Mouse (Mus musculus) cerebellum, adult (tissue): ENCODE results near the gene Gm3164.
"Not testable (repeated sequence)": the region's sequence is repeated elsewhere in the genome, so short reads cannot be mapped to it uniquely, and the experiment has no call there.

Experiments
- ATAC-seq: cut with Nextera tagmentation; 2 replicates; pipeline ENCODE4 v1.9.2; 2017; ENCODE audit warnings: mild to moderate bottlenecking, moderate library complexity, mixed read lengths; ENCODE audit not compliant: insufficient number of reproducible peaks, low FRiP score, low TSS enrichment

The Gm3164 gene

DNA sequence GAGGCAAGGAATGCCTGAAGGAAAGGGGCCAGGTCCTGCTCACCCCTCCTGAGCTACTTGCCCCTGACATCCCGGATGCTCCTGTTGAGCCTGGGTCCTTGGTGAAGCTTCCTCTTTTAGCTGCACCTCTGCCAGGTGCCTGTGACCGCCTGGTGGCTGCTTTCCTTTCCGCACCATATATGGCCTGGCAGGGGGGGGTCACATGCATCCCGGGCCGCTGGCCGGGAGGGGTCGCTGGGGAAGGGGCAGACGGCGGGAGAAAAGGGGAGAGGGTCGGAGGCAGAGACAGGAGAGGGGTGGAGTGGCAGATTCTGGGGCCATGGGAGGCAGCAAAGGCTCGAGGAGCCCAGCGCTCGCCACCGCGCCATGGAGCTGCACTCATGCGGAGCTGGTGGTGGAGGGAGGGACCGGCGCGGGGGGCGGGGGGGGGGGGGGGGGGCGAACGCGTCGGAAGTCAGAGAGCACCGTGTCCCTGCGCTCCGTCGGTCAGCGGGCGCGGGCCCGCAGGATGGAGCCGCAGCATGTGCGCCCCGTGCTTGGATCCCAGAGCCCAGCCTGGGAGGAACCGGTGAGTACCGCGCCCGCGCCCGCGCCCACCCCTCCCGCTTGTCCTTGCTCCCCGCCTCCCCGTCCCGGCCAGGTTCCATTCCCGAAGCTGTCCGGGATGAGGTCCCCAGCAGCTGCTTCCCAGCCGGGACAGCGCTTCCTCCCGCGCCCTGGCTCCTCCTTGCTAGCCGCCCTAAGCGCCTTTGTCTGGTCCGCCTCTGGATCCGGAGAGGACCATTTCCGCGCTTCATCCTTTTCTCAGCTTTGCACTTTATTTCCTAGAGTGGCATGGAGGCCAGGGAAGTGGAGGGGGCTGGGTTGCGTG, at the start of gene Gm3164:
Gene Gm3164 (plus strand): TSS at position 484 of the 871 bp plus-strand sequence.
- ATAC-seq: not testable (repeated sequence)

DNA sequence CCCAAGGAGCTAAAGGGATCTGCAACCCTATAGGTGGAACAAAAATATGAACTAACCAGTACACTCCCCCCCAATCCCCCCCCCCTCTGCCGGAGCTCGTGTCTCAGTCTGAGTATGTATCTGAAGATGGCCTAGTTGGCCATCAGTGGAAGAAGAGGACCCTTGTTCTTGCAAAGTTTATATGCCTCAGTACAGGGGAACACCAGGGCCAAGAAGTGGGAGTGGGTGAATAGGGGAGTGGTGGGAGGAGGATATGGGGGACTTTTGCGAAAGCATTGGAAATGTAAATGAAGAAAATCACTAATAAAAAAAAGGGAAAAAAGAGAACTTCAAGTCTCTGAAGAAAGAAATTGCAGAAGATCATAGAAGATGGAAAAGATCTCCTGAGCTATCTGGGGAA, 46.3 kb upstream of the Gm3164 start:
- ATAC-seq: not testable (repeated sequence)

DNA sequence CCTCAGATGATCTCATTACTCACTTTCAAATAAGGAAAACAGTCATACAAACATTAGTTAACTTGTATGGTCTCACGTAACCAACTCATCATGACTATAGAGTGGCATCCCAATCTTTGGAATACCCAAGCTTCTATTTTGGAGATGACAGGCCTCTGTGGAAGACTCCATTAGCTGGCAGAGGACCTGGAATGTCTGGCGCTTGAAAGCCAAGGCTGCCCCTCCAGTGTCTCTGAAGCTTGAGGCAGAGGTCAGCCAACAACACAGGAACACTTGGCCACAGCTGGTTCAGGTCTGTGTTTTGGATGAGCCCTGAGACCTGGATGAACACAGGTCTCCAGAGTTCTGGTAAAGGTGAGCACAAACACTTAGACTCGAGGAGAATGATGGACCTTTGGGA, 45.6 kb upstream of the Gm3164 start:
- ATAC-seq: not testable (repeated sequence)

DNA sequence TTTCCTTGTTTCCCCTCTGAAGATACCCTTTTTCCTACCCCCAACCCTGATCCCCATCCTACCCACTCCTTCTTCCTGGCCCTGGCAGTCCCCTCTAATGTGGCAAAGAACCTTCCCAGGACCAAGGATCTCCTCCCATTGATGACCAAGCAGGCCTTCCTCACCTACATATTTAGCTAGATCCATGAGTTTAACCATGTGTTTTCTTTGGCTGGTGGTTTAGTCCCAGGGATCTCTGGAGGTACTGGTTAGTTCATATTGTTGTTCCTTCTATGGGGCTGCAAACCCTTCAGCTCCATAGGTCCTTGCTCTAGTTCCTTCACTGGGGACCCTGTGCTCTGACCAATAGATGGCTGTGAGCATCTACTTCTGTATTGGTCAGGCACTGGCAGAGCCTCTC, 37.4 kb upstream of the Gm3164 start:
- not testable (repeated sequence) for ATAC-seq

DNA sequence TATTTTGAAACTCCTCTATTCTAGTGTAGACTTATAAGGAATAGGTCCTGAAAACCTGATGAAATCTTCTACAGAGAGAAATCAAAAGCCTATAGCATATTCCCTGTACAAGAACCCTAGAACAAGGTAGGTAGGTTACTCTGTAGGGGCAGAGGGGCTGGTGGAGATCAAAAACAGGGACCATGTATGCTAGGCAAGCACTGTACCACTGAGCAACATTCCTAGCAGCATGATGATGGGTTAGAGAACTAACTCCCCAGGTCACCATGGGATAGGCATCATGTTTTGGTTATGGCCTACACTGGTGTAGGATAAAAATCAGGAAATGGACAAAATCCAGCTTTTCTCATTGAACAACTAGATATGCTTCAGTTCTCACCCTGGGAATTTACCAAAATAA, 29.6 kb upstream of the Gm3164 start:
- not testable (repeated sequence) for ATAC-seq

DNA sequence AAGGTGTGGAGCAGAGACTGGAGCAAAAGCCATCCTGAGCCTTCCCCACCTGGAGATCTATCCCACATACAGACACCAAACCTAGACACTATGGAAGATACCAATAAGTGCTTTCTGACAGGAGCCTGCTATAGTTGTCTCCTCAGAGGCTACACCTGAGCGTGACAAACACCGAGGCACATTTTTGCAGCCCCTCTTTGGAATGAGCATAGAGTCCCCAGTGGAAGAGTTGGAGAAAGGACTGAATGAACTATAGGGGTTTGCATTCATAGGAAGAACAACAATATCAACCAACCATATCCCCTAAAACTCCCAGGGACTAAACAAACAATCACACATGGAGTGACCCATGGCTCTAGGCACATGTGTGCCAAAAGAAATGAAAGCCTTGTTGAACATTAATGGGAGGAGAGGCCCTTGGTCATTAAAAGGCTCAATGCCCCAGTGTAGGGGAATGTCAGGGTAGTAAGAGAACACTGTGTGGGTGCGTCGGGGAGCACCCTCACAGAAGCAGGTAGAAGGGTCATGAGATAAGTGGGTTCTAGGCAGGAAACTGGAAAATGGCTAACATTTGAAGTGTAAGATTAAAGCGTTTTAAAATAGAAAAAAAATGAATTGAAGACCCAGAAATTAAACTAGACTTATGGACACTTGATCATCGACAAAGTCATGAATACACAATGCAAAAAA, 22.3 kb upstream of the Gm3164 start:
- not testable (repeated sequence) for ATAC-seq

DNA sequence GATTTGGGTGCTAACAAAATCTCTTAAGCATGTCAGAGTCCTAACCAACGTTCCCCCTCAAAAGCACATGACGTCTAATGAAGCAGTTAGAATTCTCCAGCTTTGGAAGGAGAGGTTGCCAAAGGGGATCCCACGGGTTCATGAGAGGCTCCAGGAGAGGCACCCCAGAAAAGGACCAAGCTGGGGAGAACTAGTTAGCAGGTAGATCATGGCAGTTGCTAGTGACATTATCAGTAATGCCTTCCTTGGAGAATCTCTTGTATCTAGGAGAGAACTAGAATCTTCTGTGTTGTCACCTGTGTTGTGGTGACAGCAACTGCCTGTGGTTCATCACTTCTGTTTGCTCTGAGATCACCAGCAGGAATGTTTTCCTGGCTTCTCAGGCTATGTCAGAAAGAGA, 18.0 kb upstream of the Gm3164 start, which contains the start of gene Gm3159:
Gene Gm3159 (plus strand): TSS at position 301 of the 400 bp plus-strand sequence.
- not testable (repeated sequence) for ATAC-seq

DNA sequence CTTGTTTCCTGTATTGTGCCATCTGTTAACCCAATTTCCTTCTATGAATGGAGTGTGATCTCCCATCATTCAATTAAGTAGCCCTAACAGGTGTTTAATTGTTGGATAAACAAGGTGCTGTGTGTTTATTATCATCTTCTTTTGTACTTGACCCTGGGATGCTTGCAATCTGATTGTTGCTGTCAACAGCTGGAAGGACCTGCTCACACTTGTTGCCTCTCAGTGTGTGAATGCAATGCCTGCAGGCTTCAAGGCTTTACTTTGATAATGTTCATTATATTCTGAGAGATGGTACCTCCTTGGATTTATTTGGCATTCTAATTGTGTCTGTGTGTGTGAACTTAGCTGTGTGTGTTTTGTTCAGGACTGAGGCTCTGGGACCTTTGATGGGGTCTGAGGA, 16.6 kb upstream of the Gm3164 start:
- ATAC-seq: not testable (repeated sequence)

DNA sequence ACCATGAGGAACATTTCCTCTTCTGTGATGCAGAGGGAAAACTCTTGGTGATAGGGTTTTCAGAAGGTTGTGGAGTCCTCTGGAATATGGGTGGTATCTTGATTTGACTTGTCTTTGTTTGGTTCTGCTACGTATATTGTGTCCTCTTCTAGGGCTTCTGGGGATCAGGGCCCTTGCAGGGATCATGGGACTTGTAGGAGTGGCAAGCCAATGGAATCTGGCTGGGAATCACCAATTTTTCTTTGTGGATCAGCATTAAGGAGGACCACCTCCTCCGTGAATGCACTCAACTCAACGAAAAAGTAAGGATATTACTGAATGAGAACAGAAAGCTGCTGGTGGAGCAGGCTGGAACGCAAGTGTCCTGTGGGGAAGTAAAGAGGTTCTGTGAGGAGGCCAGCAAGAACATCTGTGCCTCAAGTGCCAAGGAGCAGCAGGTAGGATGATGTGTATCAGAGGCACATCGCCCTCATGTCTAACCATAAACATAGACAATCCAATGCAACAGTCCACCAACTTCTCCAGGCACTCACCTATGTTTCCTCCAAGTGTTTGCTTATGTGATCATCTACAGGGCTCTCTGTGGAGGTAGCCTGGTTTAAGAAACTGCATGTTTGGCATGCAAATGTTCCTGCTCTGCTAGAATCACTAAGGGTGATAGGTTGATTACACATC, 15.0 kb upstream of the Gm3164 start:
- ATAC-seq: not testable (repeated sequence)

DNA sequence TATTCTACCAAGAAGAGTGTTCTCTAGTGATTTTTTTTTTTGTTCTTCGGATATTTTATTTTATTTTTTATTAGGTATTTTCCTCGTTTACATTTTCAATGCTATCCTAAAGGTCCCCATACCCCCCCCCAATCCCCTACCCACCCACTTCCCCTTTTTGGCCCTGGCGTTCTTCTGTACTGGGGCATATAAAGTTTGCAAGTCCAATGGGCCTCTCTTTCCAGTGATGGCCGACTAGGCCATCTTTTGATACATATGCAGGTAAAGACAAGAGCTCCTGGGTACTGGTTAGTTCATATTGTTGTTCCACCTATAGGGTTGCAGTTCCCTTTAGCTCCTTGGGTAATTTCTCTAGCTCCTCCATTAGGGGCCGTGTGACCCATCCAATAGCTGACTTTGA, 14.0 kb upstream of the Gm3164 start:
- ATAC-seq: not testable (repeated sequence)

DNA sequence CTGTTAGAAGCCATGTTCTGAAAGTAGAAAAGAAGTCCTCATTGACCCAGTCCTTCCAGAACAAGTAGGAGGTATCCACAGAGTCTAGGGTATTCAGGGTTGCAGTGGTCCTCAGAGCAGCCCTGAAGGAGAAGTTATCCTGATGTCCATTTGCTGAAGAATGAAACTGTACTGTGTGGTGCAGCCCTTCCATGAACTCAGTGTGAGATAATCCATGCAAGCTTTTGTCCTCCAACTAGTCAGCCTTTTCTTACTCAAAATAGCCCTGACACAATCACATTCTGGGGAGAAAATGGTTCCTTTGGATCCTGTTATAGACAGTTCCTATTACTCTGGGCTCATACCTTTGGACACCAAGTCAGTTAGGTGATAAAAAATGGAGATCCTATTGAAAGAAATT, 11.4 kb upstream of the Gm3164 start:
- not testable (repeated sequence) for ATAC-seq

DNA sequence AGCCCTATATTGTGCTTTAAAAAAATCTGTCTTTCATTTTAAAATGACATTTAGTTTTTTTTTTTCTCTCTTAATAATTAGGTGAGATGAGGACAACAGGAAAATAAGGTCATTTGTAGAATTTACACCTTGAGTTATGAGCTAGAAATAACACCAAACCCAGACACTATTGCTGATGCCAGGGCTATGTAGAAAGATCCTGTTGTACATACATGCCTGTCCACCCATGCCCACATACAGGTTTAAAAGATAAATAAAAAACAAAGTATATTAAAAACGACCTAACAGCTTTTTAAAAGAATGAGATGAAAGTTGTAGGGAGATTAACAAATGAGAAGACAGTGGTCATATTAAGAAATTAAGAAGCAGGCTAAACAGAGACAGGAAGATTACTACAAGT, 5.3 kb upstream of the Gm3164 start:
- not testable (repeated sequence) for ATAC-seq

DNA sequence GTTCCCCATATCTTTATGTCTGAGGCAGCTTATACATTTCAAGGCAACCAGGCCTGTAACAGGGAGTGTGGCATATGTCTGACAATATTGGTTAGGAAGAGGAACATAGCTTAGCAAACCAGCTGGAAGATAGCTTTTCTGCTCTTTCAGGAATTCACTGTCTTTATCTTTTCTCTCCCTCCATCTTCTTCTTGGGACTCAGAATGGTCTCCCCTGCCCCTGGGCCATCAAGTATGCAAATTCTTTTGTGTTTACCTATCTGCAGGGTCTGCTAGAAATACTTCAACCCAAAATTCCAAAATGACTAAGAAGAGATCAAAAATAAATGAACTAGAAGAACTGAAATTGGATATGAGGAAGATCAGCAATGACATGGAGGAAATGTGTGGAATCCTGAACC, 15.4 kb downstream of the Gm3164 start, which contains the start of gene Gm3173:
Gene Gm3173 (plus strand): TSS at position 301 of the 400 bp plus-strand sequence.
- not testable (repeated sequence) for ATAC-seq

DNA sequence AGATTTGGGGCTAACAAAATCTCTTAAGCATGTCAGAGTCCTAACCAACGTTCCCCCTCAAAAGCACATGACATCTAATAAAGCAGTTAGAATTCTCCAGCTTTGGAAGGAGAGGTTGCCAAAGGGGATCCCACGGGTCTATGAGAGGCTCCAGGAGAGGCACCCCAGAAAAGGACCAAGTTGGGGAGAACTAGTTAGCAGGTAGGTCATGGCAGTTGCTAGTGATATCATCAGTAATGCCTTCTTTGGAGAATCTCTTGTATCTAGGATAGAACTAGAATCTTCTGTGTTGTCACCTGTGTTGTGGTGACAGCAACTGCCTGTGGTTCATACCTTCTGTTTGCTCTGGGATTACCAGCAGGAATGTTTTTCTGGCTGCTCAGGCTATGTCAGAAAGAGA, 66.2 kb downstream of the Gm3164 start, which contains the start of gene Gm3182:
Gene Gm3182 (plus strand): TSS at position 301 of the 400 bp plus-strand sequence.
- ATAC-seq: not testable (repeated sequence)
